Mouse (Mus musculus) heart, postnatal 0 days (tissue): ENCODE data around the gene Gm10392. TPM values are rescaled to one million over a fixed set of nuclear protein-coding genes. Genes with fewer than 3 reads are reported as not detected.
A peak's percentile ranks its signal among the peaks of the same experiment; 100 is the strongest.

ENCODE experiments used
- ATAC-seq: fragments of 200-750 bp; cut with Nextera tagmentation; 2 replicates; pipeline ENCODE4 v1.8.0; 2017; ENCODE audit warnings: low read depth, moderate number of reproducible peaks, moderate library complexity; ENCODE audit not compliant: insufficient read depth
- DNase-seq: peaks from one replicate; pipeline ENCODE4 v3.0.0-alpha.2; 2016; ENCODE audit warnings: low spot score
- H3K27ac ChIP-seq: fragments of 300-500 bp; sonication (generic); 2 replicates; pipeline ENCODE4 v1.5.1; 2014; ENCODE audit warnings: low read depth, mild to moderate bottlenecking
- H3K27me3 ChIP-seq: fragments of 300-500 bp; sonication (generic); 2 replicates; pipeline ENCODE4 v1.6.1; 2014; ENCODE audit warnings: low read length, mixed read lengths; ENCODE audit not compliant: control insufficient read depth, insufficient read depth
- H3K36me3 ChIP-seq: fragments of 300-500 bp; sonication (generic); replicated peaks from 2 replicates; pipeline ENCODE4 v1.6.1; 2014; ENCODE audit warnings: low read length, mixed read lengths; ENCODE audit not compliant: control insufficient read depth, insufficient read depth
- H3K4me1 ChIP-seq: fragments of 300-500 bp; sonication (generic); 2 replicates; pipeline ENCODE4 v1.6.1; 2014; ENCODE audit warnings: antibody characterized with exemption; ENCODE audit not compliant: control insufficient read depth, insufficient read depth
- H3K4me2 ChIP-seq: fragments of 300-500 bp; sonication (generic); 2 replicates; pipeline ENCODE4 v1.6.1; 2014; ENCODE audit warnings: low read depth, mild to moderate bottlenecking, low read length, moderate library complexity
- H3K4me3 ChIP-seq: fragments of 300-500 bp; sonication (generic); 2 replicates; pipeline ENCODE4 v1.5.1; 2014; ENCODE audit warnings: low read depth, low read length
- H3K9ac ChIP-seq: fragments of 300-500 bp; sonication (generic); replicated peaks from 2 replicates; pipeline ENCODE4 v1.6.1; 2014; ENCODE audit warnings: low read depth, low read length, mixed read lengths
- H3K9me3 ChIP-seq: fragments of 300-500 bp; sonication (generic); replicated peaks from 2 replicates; pipeline ENCODE4 v1.6.1; 2016; ENCODE audit warnings: low read length; ENCODE audit not compliant: control insufficient read depth
- CTCF ChIP-seq: IDR thresholded peaks from 2 replicates; pipeline ENCODE4 v1.5.1; 2016; ENCODE audit warnings: antibody characterized with exemption, control low read depth, low read depth
- EP300 ChIP-seq: IDR thresholded peaks from 2 replicates; pipeline ENCODE4 v1.6.1; 2016; ENCODE audit warnings: antibody characterized with exemption, low read depth
- whole genome bisulfite sequencing: fragments of 180-500 bp; shearing (Covaris S2); extraction: QIAGEN DNeasy Blood & Tissue Kit; methylation state at CpG from one replicate; pipeline ENCODE4 v1.1.7; 2014; 5-methylcytosine and 5-hydroxymethylcytosine counted together
- polyA plus RNA-seq: library from polyadenylated mRNA; unstranded; fragments of >200 nt; fragmentation: Nextera tagmentation; extraction: Ambion mirVana; gene quantifications from 2 replicates; pipeline ENCODE4 v1.2.1, GENCODE M21; 2015
- total RNA-seq: library from RNA; depleted of rRNA; stranded (reverse); fragments of >200 nt; gene quantifications from 2 replicates; pipeline ENCODE4 v1.2.3, GENCODE M21; 2014; ENCODE audit warnings: low replicate concordance; rRNA removed

Gm10392 gene
- total and polyA plus RNA-seq, 2 experiments from 2014 or later, result 0.08 TPM; not detected in 1

DNA sequence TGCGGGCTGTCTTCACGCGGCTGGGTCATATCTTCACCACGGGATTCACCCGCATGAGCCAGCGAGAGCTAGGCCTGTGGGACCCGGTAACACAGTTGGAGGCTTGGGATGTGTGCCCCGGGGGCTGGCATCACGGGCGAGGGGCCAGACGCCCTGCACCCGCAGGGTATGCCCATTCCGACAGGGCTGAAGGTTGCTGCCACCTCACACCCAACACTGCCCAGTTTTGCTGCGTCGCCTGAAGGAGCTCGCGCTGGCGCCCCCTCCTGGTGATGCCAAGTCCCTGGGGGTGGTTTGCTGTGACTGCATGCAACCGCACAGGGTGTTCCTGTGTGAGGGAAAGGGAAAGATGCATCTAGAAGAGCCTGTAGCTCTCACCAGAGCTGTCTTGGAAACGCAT is 51.2 kb downstream of the Gm10392 start:
- ATAC-seq, result peak; percentile 14; the same call in 1 of the 2 replicates
- Histone ChIP-seq H3K9me3 (no peaks in the 10 kb centered on the region), H3K9ac (no peak overlapping the region), H3K4me2 (peak overlapping the region; percentile 26; the same call in 1 of the 2 replicates), H3K36me3 (peaks cover 11% of the 10 kb centered on the region), H3K4me1 (peaks cover 22% of the 10 kb centered on the region), H3K4me3 (no peak overlapping the region), H3K27ac (no peak overlapping the region), H3K27me3 (no peaks in the 10 kb centered on the region)
- TF ChIP-seq CTCF, result peak; percentile 68
- TF ChIP-seq EP300, result 0 out of 2 replicates have a peak, but pooled peaks have one; percentile 27
- DNase-seq, result peak; percentile 52
- 21% methylated on average over 20 of the region's 20 CpGs for WGBS

DNA sequence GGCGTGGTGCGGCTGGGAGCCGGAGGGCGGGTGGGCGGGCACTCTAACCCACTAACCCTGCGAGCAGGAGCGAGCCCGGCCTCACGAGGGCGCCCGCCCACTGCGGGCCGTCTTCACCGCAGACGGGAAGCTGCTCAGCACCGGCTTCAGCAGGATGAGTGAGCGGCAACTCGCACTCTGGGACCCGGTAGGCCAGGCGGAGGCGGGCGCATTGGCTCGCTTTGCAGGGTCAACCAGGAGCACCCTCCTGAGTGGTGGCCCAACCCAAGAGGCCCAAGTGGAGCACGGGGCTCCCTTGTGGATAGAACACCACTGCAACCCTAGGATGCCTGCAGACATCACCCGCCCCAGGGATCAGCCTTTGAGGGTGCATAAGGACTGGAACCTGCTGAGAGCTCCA is 51.8 kb downstream of the Gm10392 start:
- H3K4me3 ChIP-seq, result no peak overlapping the region
- peaks cover 22% of the 10 kb centered on the region for H3K4me1 ChIP-seq
- TF ChIP-seq CTCF, result peak; percentile 45
- no peak for TF ChIP-seq EP300
- H3K36me3 ChIP-seq, result peaks cover 9% of the 10 kb centered on the region
- ATAC-seq (no peak; the same call in 1 of the 2 replicates), DNase-seq (no peak)
- H3K9ac ChIP-seq, result no peak overlapping the region
- H3K4me2 ChIP-seq, result peak overlapping the region; percentile 2; the same call in 1 of the 2 replicates
- WGBS, result 13% methylated on average over 25 of the region's 25 CpGs
- no peak overlapping the region for H3K27ac ChIP-seq
- no peaks in the 10 kb centered on the region for H3K27me3 ChIP-seq
- H3K9me3 ChIP-seq, result no peaks in the 10 kb centered on the region

Other genes with a start within 250 kb of the Gm10392 start
- 45.8 and 46.2 TPM in 2 replicates for gene Coro6, start 56.8 kb downstream of the Gm10392 start, total RNA-seq
- 30.1 and 31.1 TPM in 2 replicates for gene Coro6, start 56.8 kb downstream of the Gm10392 start, polyA plus RNA-seq
- gene Ankrd13b, start 29.5 kb downstream of the Gm10392 start, total RNA-seq, result 6.4 and 9.9 TPM in 2 replicates
- 2.6 and 2.7 TPM in 2 replicates for gene Ankrd13b, start 29.5 kb downstream of the Gm10392 start, polyA plus RNA-seq
- 57.7 and 63.4 TPM in 2 replicates for gene Git1, start 25.6 kb downstream of the Gm10392 start, total RNA-seq
- 5.5 and 6.2 TPM in 2 replicates for gene Git1, start 25.6 kb downstream of the Gm10392 start, polyA plus RNA-seq
- gene Abhd15, start 4.1 kb downstream of the Gm10392 start, total RNA-seq, result 2.1 and 4.4 TPM in 2 replicates
- gene Abhd15, start 4.1 kb downstream of the Gm10392 start, polyA plus RNA-seq, result 0.86 and 1.2 TPM in 2 replicates
- 13.3 and 14.5 TPM in 2 replicates for gene Trp53i13, start 3.2 kb downstream of the Gm10392 start, total RNA-seq
- gene Trp53i13, start 3.2 kb downstream of the Gm10392 start, polyA plus RNA-seq, result 22.5 and 23.8 TPM in 2 replicates
- 29.5 and 35.9 TPM in 2 replicates for gene Taok1, start 88.6 kb upstream of the Gm10392 start, total RNA-seq
- gene Taok1, start 88.6 kb upstream of the Gm10392 start, polyA plus RNA-seq, result 13.7 and 14.2 TPM in 2 replicates
- gene Nufip2, start 167.0 kb upstream of the Gm10392 start, total RNA-seq, result 30.5 and 55.1 TPM in 2 replicates
- gene Nufip2, start 167.0 kb upstream of the Gm10392 start, polyA plus RNA-seq, result 3.0 and 3.5 TPM in 2 replicates
- gene Cryba1, start 206.1 kb upstream of the Gm10392 start, total RNA-seq, result not detected in 2 replicates
- not detected in 2 replicates for gene Cryba1, start 206.1 kb upstream of the Gm10392 start, polyA plus RNA-seq
- 181 and 218 TPM in 2 replicates for gene Myo18a, start 244.0 kb upstream of the Gm10392 start, total RNA-seq
- 80.0 and 82.5 TPM in 2 replicates for gene Myo18a, start 244.0 kb upstream of the Gm10392 start, polyA plus RNA-seq